Mouse (Mus musculus): ENCODE results near the gene Clec16a. TPM values are rescaled to one million over a fixed set of nuclear protein-coding genes. Genes with fewer than 3 reads are reported as not detected.

The Clec16a gene
- total RNA-seq, 2 experiments from 2014 or later = 47.7 to 50.1 TPM

- intact Hi-C loops (cut with DNase I) = no loop called here
- DNase-seq = no peak
Observed at GRCm38 (mm10) chr16:10574936-10575335, 29.8 kb downstream of the Clec16a start.

- intact Hi-C loops (cut with DNase I) = no loop called here
Observed at GRCm38 (mm10) chr16:10575915-10576314, 30.8 kb downstream of the Clec16a start.

DNA sequence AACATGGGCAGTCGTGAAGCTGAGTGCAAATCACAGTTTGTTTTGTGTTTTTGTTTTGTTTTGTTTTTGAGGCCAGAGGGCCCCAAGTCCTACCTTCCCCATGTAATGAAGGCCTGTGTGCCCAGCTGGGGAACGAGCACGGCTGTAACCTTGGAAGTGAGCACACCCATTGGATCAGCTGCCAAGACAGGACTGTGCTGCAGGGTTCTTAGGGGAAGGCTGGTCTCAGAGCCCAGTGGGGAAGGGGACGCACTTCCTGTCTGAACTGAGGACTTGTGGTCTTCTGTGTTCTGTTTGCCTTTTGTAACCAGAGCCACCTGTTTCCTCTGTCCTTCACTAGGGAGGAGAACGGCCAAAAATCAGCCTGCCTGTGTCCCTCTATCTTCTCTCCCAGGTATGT, 32.4 kb downstream of the Clec16a start:
- intact Hi-C loops (cut with DNase I) = no loop called here
- no peak for DNase-seq

More at GRCm38 (mm10) chr16:10575915-10576314, 30.8 kb downstream of the Clec16a start:
- DNase-seq = no peak

DNA sequence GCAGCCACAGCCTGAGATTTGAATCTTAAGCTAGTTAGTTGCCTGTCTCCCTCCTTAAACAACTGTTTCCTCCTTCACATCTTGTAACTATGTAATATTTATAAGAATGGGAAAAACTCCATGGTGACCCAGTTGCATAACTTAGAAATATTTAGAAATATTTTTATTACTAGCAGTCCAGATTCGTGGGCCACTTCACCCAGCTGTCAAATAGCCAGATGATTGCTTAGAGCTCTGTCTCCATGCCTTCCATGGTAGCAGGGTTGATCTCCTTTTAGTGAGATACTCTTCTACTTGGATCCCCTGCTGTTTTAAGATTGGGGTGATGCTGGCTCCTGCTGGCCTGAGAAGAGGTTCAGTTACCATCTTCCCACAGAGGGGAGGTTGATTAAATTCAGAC, 33.2 kb downstream of the Clec16a start:
- intact Hi-C loops (cut with DNase I) = no loop called here
- no peak for DNase-seq

DNA sequence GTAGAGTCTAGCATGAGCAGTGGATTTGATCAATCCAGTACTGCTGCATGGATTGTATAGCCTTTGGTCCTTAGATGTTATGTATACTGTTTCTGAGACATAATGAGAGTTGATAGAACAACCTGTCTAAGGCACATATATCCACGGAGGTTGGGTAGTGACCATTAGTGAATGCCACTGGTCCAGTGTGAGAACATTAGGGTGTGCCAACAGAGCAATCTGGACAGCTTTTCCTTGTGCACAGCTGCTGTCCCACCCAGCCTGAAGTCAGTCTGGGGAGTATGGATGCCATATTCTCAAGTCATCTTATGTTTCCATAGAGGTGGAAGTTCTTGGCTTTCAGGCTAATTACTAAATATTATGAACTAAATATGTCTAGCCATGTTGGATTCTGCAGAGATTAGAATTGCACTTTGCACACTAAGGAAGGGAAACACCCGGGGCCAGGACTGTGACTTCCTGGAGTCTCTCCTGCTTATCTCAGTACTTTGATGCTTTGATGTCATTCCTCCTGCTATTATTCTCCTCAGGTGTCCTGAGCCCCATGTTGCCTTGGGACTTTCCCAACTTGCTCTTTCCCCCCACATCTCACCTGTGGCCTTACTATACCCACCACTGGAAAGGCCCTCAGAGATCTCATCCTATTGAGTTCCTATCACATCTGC, 36.2 kb downstream of the Clec16a start:
- no peak for DNase-seq
- intact Hi-C loops (cut with DNase I) = no loop called here

- intact Hi-C loops (cut with DNase I) = loop anchor here (5.0 kb wide), 1 partner anchor 202 kb away; the partner anchor contains the start of genes Socs1 and Tnp2
- no peak for DNase-seq
Observed at GRCm38 (mm10) chr16:10585165-10585564, 40.0 kb downstream of the Clec16a start.

DNA sequence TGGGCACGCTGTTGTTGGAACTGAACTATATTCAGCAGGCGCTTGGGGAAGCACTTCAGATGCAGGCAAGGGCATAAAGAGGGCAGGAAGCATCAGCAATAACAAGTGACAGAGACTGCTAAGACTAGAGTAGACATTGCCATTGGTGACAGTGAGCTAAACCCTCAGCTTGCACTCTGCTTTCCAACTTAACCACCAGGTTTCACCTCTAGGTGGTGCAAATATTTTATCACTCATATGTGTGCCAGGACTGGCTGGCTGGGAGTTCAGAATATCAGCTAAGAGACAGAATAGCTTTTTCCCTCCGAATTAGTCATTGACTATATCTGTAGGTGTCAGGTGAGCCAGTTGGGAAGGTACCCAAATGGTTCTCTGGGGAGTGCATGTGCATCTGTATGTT, 41.4 kb downstream of the Clec16a start:
- intact Hi-C loops (cut with DNase I) = loop anchor here (5.0 kb wide), 1 partner anchor 201 kb away; the partner anchor contains the start of genes Socs1 and Tnp2
- peak; percentile 35 to 37 for DNase-seq

- no peak for DNase-seq
- intact Hi-C loops (cut with DNase I) = no loop called here
Observed at GRCm38 (mm10) chr16:10599888-10600740, 55.0 kb downstream of the Clec16a start.

DNA sequence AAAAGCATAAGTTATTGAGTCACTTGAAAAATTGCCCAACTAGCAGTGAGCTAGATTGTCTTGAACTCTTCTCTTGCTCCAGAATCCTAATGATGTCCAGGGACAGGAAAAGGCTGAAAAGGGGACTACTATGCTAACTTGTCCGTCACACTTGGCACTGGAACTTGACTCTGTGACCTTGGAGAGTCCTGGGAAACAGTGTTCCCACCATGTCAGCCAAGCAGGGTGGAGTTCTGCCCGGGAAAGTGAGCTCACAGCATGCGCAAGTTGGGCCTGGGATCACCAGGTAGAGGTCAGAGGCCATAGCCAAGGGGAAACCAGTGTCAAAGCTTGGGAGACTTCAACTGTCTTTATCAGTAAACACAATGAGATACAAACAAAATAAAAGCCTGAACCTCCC, 62.7 kb downstream of the Clec16a start:
- peak; percentile 31 to 40 for DNase-seq
- intact Hi-C loops (cut with DNase I) = no loop called here

DNA sequence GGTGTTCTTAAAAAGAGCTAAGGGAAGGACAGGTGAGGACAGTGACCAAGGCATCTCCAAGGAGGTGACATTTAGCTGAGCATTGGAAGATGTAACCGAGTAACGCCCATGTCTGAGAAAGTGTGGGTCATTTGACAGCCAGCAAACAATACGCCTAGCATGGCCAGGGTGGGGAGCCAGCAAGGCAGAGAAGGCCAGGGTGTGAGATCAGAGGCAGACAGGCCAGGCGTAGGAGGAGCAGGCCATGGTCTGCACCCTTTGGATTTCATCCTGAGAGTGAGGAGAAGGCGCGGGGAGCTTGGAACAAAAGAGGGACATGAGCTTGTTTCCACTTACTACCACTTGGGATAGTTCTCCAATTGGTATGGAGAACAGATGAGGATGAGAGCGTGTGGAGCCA, 64.8 kb downstream of the Clec16a start:
- DNase-seq = peak; percentile 38 to 50
- intact Hi-C loops (cut with DNase I) = no loop called here

- intact Hi-C loops (cut with DNase I) = no loop called here
- no peak for DNase-seq
Observed at GRCm38 (mm10) chr16:10610801-10611200, 65.7 kb downstream of the Clec16a start.

GRCm38 (mm10) chr16:10611306-10611705, 66.2 kb downstream of the Clec16a start:
- DNase-seq = no peak
- intact Hi-C loops (cut with DNase I) = no loop called here

- intact Hi-C loops (cut with DNase I) = no loop called here
- DNase-seq = no peak
Observed at GRCm38 (mm10) chr16:10613996-10614395, 68.9 kb downstream of the Clec16a start.

- intact Hi-C loops (cut with DNase I) = no loop called here
- DNase-seq = no peak
Observed at GRCm38 (mm10) chr16:10620961-10621614, 75.9 kb downstream of the Clec16a start.

- intact Hi-C loops (cut with DNase I) = no loop called here
- DNase-seq = no peak
Observed at GRCm38 (mm10) chr16:10621710-10622109, 76.6 kb downstream of the Clec16a start.

DNA sequence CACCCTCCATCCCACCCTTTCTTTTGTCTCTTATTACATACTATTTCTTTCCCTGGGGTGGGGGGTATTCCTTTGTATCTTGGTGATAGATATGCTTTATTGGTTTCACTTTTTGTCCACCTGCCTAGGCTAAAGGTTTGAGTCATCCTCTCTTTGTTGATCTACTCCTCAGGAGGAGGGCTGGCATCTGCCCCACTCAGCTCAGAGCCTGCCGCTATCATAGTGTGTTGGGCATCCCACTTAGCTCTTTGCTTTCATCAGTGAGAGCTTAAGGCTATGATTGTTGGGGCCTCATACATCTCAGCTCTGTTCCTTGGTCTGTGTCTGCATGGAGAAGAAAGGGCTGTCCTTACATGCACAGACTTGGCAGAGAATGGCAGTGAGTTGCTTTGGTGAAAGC, 81.0 kb downstream of the Clec16a start:
- intact Hi-C loops (cut with DNase I) = no loop called here
- no peak for DNase-seq

- no peak for DNase-seq
- intact Hi-C loops (cut with DNase I) = no loop called here
Observed at GRCm38 (mm10) chr16:10627136-10627668, 82.1 kb downstream of the Clec16a start.

DNA sequence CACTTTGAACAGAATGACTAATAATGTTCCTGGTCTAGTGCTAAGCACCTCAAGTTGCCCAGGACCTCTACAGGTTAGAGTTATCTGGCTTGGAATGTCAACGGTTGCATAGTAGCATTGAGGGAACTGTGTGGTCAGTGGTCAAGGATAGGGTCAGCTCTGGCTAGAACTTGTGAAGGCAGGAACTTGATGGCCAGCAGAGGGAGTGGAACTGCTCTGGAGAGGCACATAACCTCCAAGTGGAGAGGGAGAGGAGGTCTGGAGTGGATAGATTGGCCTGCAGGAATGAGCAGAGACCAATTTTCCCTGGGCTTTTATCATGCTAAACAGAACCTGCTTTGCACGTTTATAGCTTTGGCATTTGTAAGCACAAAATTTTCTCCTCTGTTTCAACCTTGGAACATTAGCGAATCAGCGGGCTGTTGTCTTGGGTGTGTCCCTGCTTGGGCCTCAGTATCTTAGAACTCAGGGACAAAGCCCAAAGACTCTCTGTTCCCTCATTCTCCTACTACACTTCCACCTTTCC, 83.0 kb downstream of the Clec16a start:
- peak; percentile 16 to 17 for DNase-seq
- intact Hi-C loops (cut with DNase I) = no loop called here

DNA sequence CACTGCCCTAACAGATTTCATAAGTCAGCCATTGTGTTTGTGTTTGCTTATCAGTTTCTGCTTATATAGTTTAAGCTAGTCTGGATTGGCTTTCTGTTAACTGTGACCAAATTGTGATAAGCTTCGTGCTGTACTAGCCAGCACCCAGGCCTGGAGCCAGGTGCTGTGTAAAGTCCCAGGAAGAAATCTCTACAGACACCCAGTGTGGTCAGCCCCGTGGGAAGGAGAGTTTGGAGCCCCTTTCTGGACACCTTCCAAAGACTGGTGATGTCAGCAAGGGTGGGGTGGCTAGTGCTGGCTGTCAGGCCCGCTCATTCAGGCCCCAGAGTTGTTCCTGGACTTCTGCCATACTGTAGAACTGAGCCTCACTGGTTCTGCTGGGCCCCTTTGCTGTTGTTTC, 83.8 kb downstream of the Clec16a start:
- intact Hi-C loops (cut with DNase I) = no loop called here
- DNase-seq = peak; percentile 57 to 67

- no peak for DNase-seq
- intact Hi-C loops (cut with DNase I) = no loop called here
Observed at GRCm38 (mm10) chr16:10629361-10629760, 84.2 kb downstream of the Clec16a start.

- intact Hi-C loops (cut with DNase I) = no loop called here
- no peak for DNase-seq
Observed at GRCm38 (mm10) chr16:10634940-10635339, 89.8 kb downstream of the Clec16a start.

All from heart, postnatal 10 days (tissue).